Mouse (Mus musculus) CH12.LX (cell line): ENCODE measurements around the gene Pla2g4e. TPM values are rescaled to one million over a fixed set of nuclear protein-coding genes. Genes with fewer than 3 reads are reported as not detected.

Source experiments
- DNase-seq: peaks from one replicate; pipeline ENCODE4 v3.0.0-alpha.2; 2013; ENCODE audit errors: extremely low read depth
- H3K27ac ChIP-seq: 2 replicates; pipeline ENCODE4 v1.5.1; 2012; ENCODE audit warnings: low read depth, mild to moderate bottlenecking, control low read depth, moderate library complexity; ENCODE audit not compliant: insufficient read depth
- H3K27me3 ChIP-seq: replicated peaks from 2 replicates; pipeline ENCODE3; 2012; ENCODE audit warnings: inconsistent platforms
- H3K36me3 ChIP-seq, 2 experiments: replicated peaks in 1 of 2; 2 replicates each; pipeline versions ENCODE3 to v1.6.1; 2012; ENCODE audit warnings: inconsistent platforms in 1 of 2, low read length in 1 of 2, mild to moderate bottlenecking in 1 of 2, mixed read lengths in 1 of 2, moderate library complexity in 1 of 2; ENCODE audit not compliant: control insufficient read depth in 1 of 2, insufficient read depth in 1 of 2
- H3K4me1 ChIP-seq, 2 experiments: 2 replicates each; pipeline ENCODE4 v1.6.1; 2012; ENCODE audit warnings: inconsistent platforms in 1 of 2, moderate library complexity in 1 of 2; ENCODE audit not compliant: insufficient read depth in 2 of 2, control insufficient read depth in 1 of 2
- H3K4me2 ChIP-seq: 2 replicates; pipeline ENCODE4 v1.6.1; 2012; ENCODE audit warnings: low read depth, mild to moderate bottlenecking, control low read depth; ENCODE audit not compliant: poor library complexity, insufficient read depth, severe bottlenecking
- H3K4me3 ChIP-seq, 3 experiments: fragments of 150-350 bp in 1 of 3; sonication (generic) in 1 of 3; replicated peaks in 1 of 3; 2 replicates each; pipeline versions ENCODE3 to v1.5.1; 2011 to 2012; ENCODE audit warnings: low read depth in 2 of 3, low read length in 2 of 3, mild to moderate bottlenecking in 2 of 3, moderate library complexity in 2 of 3, control low read depth in 1 of 3, improper control_type of control experiment in 1 of 3, inconsistent platforms in 1 of 3, mixed read lengths in 1 of 3; ENCODE audit not compliant: poor library complexity in 1 of 3
- H3K79me2 ChIP-seq: replicated peaks from 2 replicates; pipeline ENCODE4 v1.6.1; 2012; ENCODE audit warnings: mild to moderate bottlenecking, moderate library complexity; ENCODE audit not compliant: control insufficient read depth, poor library complexity, insufficient read depth, severe bottlenecking; ENCODE audit errors: extremely low read depth
- H3K9ac ChIP-seq: 2 replicates; pipeline ENCODE4 v1.6.1; 2012; ENCODE audit warnings: low read depth, mild to moderate bottlenecking, control low read depth, moderate library complexity; ENCODE audit not compliant: insufficient read depth
- H3K9me3 ChIP-seq: replicated peaks from 2 replicates; pipeline ENCODE3; 2012; ENCODE audit warnings: low read length, inconsistent platforms, mixed read lengths
- CHD1 ChIP-seq: IDR thresholded peaks from 2 replicates; pipeline ENCODE4 v1.6.1; 2012; ENCODE audit warnings: low read depth, low read length, improper control_type of control experiment, inconsistent platforms
- CTCF ChIP-seq, 2 experiments: IDR thresholded peaks in 1 of 2; conservative IDR thresholded peaks in 1 of 2; 2 replicates each; pipeline ENCODE4 v1.5.1; 2011 to 2012; ENCODE audit warnings: low read depth in 2 of 2, low read length in 2 of 2, improper control_type of control experiment in 1 of 2, inconsistent platforms in 1 of 2, mild to moderate bottlenecking in 1 of 2, moderate library complexity in 1 of 2
- E2F4 ChIP-seq: IDR thresholded peaks from 2 replicates; pipeline ENCODE4 v1.6.1; 2011; ENCODE audit warnings: low read depth, low read length, improper control_type of control experiment; ENCODE audit not compliant: insufficient replicate concordance
- ELF1 ChIP-seq: IDR thresholded peaks from 2 replicates; pipeline ENCODE4 v1.6.1; 2014; ENCODE audit warnings: low read depth, mild to moderate bottlenecking, inconsistent platforms, low read length, improper control_type of control experiment
- EP300 ChIP-seq: IDR thresholded peaks from 2 replicates; pipeline ENCODE4 v1.6.1; 2011; ENCODE audit warnings: low read length, improper control_type of control experiment
- HCFC1 ChIP-seq: IDR thresholded peaks from 2 replicates; pipeline ENCODE4 v1.6.1; 2012; ENCODE audit warnings: low read depth, mild to moderate bottlenecking, inconsistent platforms, low read length, improper control_type of control experiment
- JUN ChIP-seq: IDR thresholded peaks from 2 replicates; pipeline ENCODE4 v1.6.1; 2011; ENCODE audit warnings: low read depth, mild to moderate bottlenecking, low read length, improper control_type of control experiment, moderate library complexity; ENCODE audit not compliant: insufficient read depth
- KAT2A ChIP-seq: IDR thresholded peaks from 2 replicates; pipeline ENCODE4 v1.6.1; 2012; ENCODE audit warnings: low read length, improper control_type of control experiment, inconsistent platforms; ENCODE audit not compliant: insufficient replicate concordance
- MAFK ChIP-seq: IDR thresholded peaks from 2 replicates; pipeline ENCODE4 v1.6.1; 2011; ENCODE audit warnings: low read length, improper control_type of control experiment; ENCODE audit not compliant: insufficient replicate concordance
- MAX ChIP-seq: IDR thresholded peaks from 2 replicates; pipeline ENCODE4 v1.6.1; 2011; ENCODE audit warnings: low read length, improper control_type of control experiment
- MAZ ChIP-seq: IDR thresholded peaks from 2 replicates; pipeline ENCODE4 v1.6.1; 2012; ENCODE audit warnings: low read depth, mild to moderate bottlenecking, inconsistent platforms, low read length, improper control_type of control experiment, moderate library complexity
- MEF2A ChIP-seq: IDR thresholded peaks from 2 replicates; pipeline ENCODE4 v1.6.1; 2014; ENCODE audit warnings: low read depth, mild to moderate bottlenecking, inconsistent platforms, low read length, improper control_type of control experiment, borderline replicate concordance
- MXI1 ChIP-seq: IDR thresholded peaks from 2 replicates; pipeline ENCODE4 v1.6.1; 2011; ENCODE audit warnings: mild to moderate bottlenecking, low read depth, low read length, improper control_type of control experiment
- NRF1 ChIP-seq: IDR thresholded peaks from 2 replicates; pipeline ENCODE4 v1.6.1; 2014; ENCODE audit warnings: low read depth, mild to moderate bottlenecking, inconsistent platforms, low read length, improper control_type of control experiment, moderate library complexity
- PAX5 ChIP-seq: IDR thresholded peaks from 2 replicates; pipeline ENCODE4 v1.6.1; 2012; ENCODE audit warnings: low read length, inconsistent platforms, mixed read lengths
- POLR2AphosphoS2 ChIP-seq: IDR thresholded peaks from 2 replicates; pipeline ENCODE4 v1.6.1; 2011; ENCODE audit warnings: low read depth, low read length, improper control_type of control experiment
- RAD21 ChIP-seq: IDR thresholded peaks from 2 replicates; pipeline ENCODE4 v1.6.1; 2011; ENCODE audit warnings: low read depth, mild to moderate bottlenecking, low read length, improper control_type of control experiment, moderate library complexity
- SIN3A ChIP-seq: IDR thresholded peaks from 2 replicates; pipeline ENCODE4 v1.6.1; 2012; ENCODE audit warnings: low read length, improper control_type of control experiment, inconsistent platforms
- SMC3 ChIP-seq: IDR thresholded peaks from 2 replicates; pipeline ENCODE4 v1.6.1; 2011; ENCODE audit warnings: low read depth, low read length, improper control_type of control experiment
- TCF12 ChIP-seq: IDR thresholded peaks from 2 replicates; pipeline ENCODE4 v1.6.1; 2014; ENCODE audit warnings: low read depth, mild to moderate bottlenecking, inconsistent platforms, low read length, improper control_type of control experiment
- USF1 ChIP-seq: IDR thresholded peaks from 2 replicates; pipeline ENCODE4 v1.6.1; 2014; ENCODE audit warnings: low read depth, mild to moderate bottlenecking, inconsistent platforms, low read length, improper control_type of control experiment
- ZC3H11A ChIP-seq: IDR thresholded peaks from 2 replicates; pipeline ENCODE4 v1.6.1; 2012; ENCODE audit warnings: low read depth, mild to moderate bottlenecking, inconsistent platforms, low read length, improper control_type of control experiment
- dilution Hi-C: fragments of 300-500 bp; cut with MboI; formaldehyde crosslinking; loops from 2 replicates; pipeline ENCODE4 v1.14.3; 2020; ENCODE audit warnings: low sequenced_read_pairs; ENCODE audit not compliant: extremely low pct_unique_long_range_greater_than_20kb, extremely low pct_ligation_motif_present
- in situ Hi-C: fragments of 300-500 bp; cut with MboI; formaldehyde crosslinking; loops from 3 replicates; pipeline ENCODE4 v1.14.3; 2019; ENCODE audit warnings: low sequenced_read_pairs, low pct_ligation_motif_present, low pct_unique_long_range_greater_than_20kb, mixed read lengths
- polyA plus RNA-seq: library from polyadenylated mRNA; unstranded; fragments of >175 nt; gene quantifications from 2 replicates; pipeline ENCODE4 v1.2.1, GENCODE M21; 2012; ENCODE audit warnings: low read depth; ENCODE audit not compliant: insufficient read length
- total RNA-seq, 2 experiments: library from RNA; depleted of rRNA; stranded (reverse); fragments of 300-350 nt in 1 of 2; fragments of >200 nt in 1 of 2; gene quantifications; 2 replicates each; pipeline ENCODE4 v1.2.3; 2012 to 2014

Gene Pla2g4e
- total and polyA plus RNA-seq, 3 experiments: not detected

- H3K36me3 ChIP-seq: no peaks in the 10 kb centered on the region
- dilution Hi-C loops: no loop called here
- no peak overlapping the region for H3K27ac ChIP-seq
- H3K9ac ChIP-seq: no peak overlapping the region
- no peak for DNase-seq
- TF ChIP-seq RAD21 (peak; percentile 19), PAX5 (no peak), TCF12 (no peak), MAZ (no peak), MAFK (no peak), POLR2AphosphoS2 (no peak), HCFC1 (no peak), USF1 (no peak), MXI1 (no peak), ELF1 (no peak), CTCF (conservative IDR thresholded peaks at IDR 0.05 in 1 of 2, IDR thresholded peaks at IDR 0.05 in 1 of 2; ENCODE audit: low read depth in 2 of 2, low read length in 2 of 2) (peak in 1 of 2 experiments; percentile 40; a peak in 2 of 4 replicates), E2F4 (no peak)
- TF ChIP-seq, all 38 proteins: peak for 2
- no peaks in the 10 kb centered on the region for H3K9me3 ChIP-seq
- no peak overlapping the region for H3K4me2 ChIP-seq
- peaks cover 2% of the 10 kb centered on the region for H3K27me3 ChIP-seq
- no peak overlapping the region for H3K4me3 ChIP-seq
- no peaks in the 10 kb centered on the region for H3K79me2 ChIP-seq
- in situ Hi-C loops: loop anchor here (5.0 kb wide), 1 partner anchor 88 kb away; no protein-coding TSS in a partner anchor
- H3K4me1 ChIP-seq: no peaks in the 10 kb centered on the region
Measured at GRCm38 (mm10) chr2:120178936-120179335, 66.2 kb downstream of the Pla2g4e start.

- dilution Hi-C loops (no loop called here), in situ Hi-C loops (loop anchor here (5.0 kb wide), 1 partner anchor 86 kb away; no protein-coding TSS in a partner anchor)
- no peaks in the 10 kb centered on the region for H3K9me3 ChIP-seq
- peak; percentile 49 for DNase-seq
- H3K36me3 ChIP-seq: no peaks in the 10 kb centered on the region
- H3K27ac ChIP-seq: no peak overlapping the region
- H3K27me3 ChIP-seq: peaks cover 8% of the 10 kb centered on the region
- H3K4me2 ChIP-seq: peak overlapping the region; percentile 7; the same call in 1 of the 2 replicates
- H3K4me3 ChIP-seq: no peak overlapping the region
- no peak overlapping the region for H3K9ac ChIP-seq
- TF ChIP-seq RAD21 (peak; percentile 56), ZC3H11A (no peak), SMC3 (peak; percentile 73), CTCF (conservative IDR thresholded peaks at IDR 0.05 in 1 of 2, IDR thresholded peaks at IDR 0.05 in 1 of 2; ENCODE audit: low read depth in 2 of 2, low read length in 2 of 2) (peak; percentile 80 to 85)
- H3K4me1 ChIP-seq: no peaks in the 10 kb centered on the region
- no peaks in the 10 kb centered on the region for H3K79me2 ChIP-seq
Measured at GRCm38 (mm10) chr2:120173718-120174117, 71.4 kb downstream of the Pla2g4e start.

GRCm38 (mm10) chr2:120171362-120171761 is 73.8 kb downstream of the Pla2g4e start:
- DNase-seq: no peak
- no peak for TF ChIP-seq MAX
- TF ChIP-seq MEF2A: no peak
- TF ChIP-seq ELF1: no peak
- TF ChIP-seq KAT2A: no peak
- TF ChIP-seq SIN3A: no peak
- no peak for TF ChIP-seq EP300
- no peak for TF ChIP-seq NRF1
- no peak for TF ChIP-seq JUN
- TF ChIP-seq CHD1: no peak
- TF ChIP-seq, all 38 proteins: peak for 0
- in situ Hi-C loops (loop anchor here (5.0 kb wide), 1 partner anchor 84 kb away; no protein-coding TSS in a partner anchor), dilution Hi-C loops (no loop called here)
- no peaks in the 10 kb centered on the region for H3K36me3 ChIP-seq
- no peak overlapping the region for H3K4me3 ChIP-seq
- H3K27me3 ChIP-seq: peaks cover 8% of the 10 kb centered on the region
- no peak overlapping the region for H3K4me2 ChIP-seq
- no peaks in the 10 kb centered on the region for H3K9me3 ChIP-seq
- no peak overlapping the region for H3K27ac ChIP-seq
- H3K79me2 ChIP-seq: no peaks in the 10 kb centered on the region
- H3K4me1 ChIP-seq: no peaks in the 10 kb centered on the region
- no peak overlapping the region for H3K9ac ChIP-seq
